Mouse (Mus musculus): ENCODE data around the gene Mr1. TPM values are rescaled to one million over a fixed set of nuclear protein-coding genes. Genes with fewer than 3 reads are reported as not detected.
A peak's percentile ranks its signal among the peaks of the same experiment; 100 is the strongest.
"Not testable (repeated sequence)": the region's sequence is repeated elsewhere in the genome, so short reads cannot be mapped to it uniquely, and the experiment has no call there.

Gene Mr1
- 1 to 10 TPM; 3.2 to 3.6 TPM for total RNA-seq (2021)
- long read RNA-seq, experiment 1, partial matches to known transcripts = 0 of 4 reads
- long read RNA-seq, experiment 1, other reads (novel, unspliced or antisense) = 0 of 4 reads
- long read RNA-seq, experiment 2, partial matches to known transcripts = 0 of 7 reads
- long read RNA-seq, experiment 2, other reads (novel, unspliced or antisense) = 1 of 7 reads

- DNase-seq (ENCODE audit: low spot score in 2 of 2) = no peak
Observed at GRCm38 (mm10) chr1:155146572-155146980, at the start of gene Mr1. Gene Mr1, minus strand, starts transcription at chr1:155146814.

- no peak for DNase-seq (ENCODE audit: low spot score in 2 of 2)
Observed at GRCm38 (mm10) chr1:155192805-155193368, 46.3 kb upstream of the Mr1 start.

GRCm38 (mm10) chr1:155191671-155192070 is 45.1 kb upstream of the Mr1 start:
- no peak for DNase-seq (ENCODE audit: low spot score in 2 of 2)

- DNase-seq (ENCODE audit: low spot score in 2 of 2) = no peak
Observed at GRCm38 (mm10) chr1:155191219-155191618, 44.6 kb upstream of the Mr1 start.

DNA sequence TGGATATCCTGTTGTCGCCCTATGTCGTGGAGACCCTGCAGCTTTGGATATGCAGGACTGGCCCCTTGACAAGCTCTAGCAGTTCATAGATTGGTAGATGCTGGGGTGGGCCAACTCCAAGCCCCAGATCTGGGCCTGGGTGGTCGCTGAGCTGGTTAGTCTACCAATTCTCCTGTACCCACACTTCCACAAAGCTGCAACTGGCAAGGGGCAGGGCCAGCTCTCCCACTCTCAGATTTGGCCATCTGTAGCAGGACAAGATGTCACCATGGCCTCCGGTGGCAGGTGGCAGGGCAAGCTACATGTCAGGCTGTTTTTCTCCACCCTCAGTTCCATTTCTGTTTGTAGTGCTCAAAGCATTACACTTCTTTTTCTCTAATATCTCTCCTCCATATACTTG is 42.0 kb upstream of the Mr1 start:
- no peak for DNase-seq (ENCODE audit: low spot score in 2 of 2)

DNA sequence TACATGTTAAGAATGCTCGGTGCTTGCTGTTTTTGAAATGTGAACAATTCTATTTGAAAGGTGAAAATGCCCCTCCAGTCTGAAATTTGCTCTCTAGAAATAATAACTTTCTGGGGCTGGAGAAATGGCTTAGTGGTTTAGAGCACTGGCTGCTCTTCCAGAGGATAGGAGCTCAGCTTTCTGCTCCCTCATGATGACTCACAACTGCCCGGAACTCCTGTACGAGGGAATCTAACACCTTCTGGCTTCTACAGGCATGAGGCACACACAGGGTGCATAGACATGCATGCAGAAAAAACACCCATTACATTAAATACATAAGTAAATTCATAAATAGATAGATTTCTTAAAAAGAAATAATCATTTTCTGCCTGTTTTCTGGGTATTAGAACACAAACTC is 37.6 kb upstream of the Mr1 start:
- no peak for DNase-seq (ENCODE audit: low spot score in 2 of 2)

DNA sequence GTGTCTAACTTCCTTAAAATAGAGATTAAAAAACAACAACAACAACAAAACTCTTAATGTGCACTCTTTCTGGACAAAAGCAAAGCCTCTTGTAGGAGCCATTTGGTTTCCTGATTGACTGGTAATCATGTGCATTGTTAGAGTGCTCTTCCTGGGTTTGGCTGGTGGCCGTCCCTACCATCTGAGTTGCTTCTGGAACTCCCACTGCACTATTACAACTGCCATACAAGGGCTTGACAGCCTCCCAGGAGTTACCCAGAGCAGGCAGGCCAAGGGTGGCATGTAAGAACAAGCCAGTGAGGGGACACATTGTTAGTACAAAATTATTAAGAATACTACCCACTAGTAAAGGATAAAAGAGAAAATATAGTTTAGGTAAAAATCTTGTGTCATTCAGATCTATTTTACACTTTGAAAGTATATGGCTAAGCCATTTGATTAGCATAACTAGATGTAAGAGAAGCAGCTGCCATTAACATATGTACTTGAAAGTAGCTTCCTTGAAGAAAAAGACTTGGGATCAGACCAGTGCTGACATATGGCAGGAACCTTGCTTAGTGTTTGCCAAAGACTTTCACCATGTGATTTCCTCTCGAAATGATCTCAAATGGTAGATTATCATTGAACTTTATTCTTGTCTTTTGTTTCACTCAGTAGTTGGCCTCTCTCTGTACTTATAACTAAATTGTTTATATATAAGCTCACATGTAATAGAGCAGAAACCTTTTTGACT is 31.7 kb upstream of the Mr1 start:
- DNase-seq (ENCODE audit: low spot score in 2 of 2) = no peak

- no peak for DNase-seq (ENCODE audit: low spot score in 2 of 2)
Observed at GRCm38 (mm10) chr1:155174424-155174823, 27.8 kb upstream of the Mr1 start.

GRCm38 (mm10) chr1:155173644-155174016 is 27.0 kb upstream of the Mr1 start:
- DNase-seq (ENCODE audit: low spot score in 2 of 2) = not testable (repeated sequence)

- no peak for DNase-seq (ENCODE audit: low spot score in 2 of 2)
Observed at GRCm38 (mm10) chr1:155172895-155173643, 26.5 kb upstream of the Mr1 start.

- no peak for DNase-seq (ENCODE audit: low spot score in 2 of 2)
Observed at GRCm38 (mm10) chr1:155169935-155170334, 23.3 kb upstream of the Mr1 start.

DNA sequence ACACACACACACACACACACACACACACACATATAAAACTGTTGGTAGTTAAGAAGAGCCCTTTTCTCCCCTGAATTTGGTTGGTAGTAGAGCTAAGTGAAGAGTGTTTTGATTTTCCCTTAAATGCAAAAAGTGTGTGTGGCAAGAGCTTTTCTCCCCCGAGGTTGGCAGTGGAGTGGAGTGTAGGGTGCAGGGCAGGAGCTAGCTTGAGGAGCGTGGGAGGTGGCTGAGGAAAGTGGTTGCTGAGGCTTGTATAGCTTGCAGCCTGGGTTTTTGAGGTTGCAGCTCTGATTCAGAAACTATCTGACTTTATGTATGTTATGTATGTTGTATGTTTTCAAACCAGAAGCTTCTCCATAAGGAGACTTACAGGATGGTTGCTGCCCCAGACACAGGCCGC is 20.8 kb upstream of the Mr1 start:
- peak in 1 of 2 experiments; percentile 61 for DNase-seq (ENCODE audit: low spot score in 2 of 2)

DNA sequence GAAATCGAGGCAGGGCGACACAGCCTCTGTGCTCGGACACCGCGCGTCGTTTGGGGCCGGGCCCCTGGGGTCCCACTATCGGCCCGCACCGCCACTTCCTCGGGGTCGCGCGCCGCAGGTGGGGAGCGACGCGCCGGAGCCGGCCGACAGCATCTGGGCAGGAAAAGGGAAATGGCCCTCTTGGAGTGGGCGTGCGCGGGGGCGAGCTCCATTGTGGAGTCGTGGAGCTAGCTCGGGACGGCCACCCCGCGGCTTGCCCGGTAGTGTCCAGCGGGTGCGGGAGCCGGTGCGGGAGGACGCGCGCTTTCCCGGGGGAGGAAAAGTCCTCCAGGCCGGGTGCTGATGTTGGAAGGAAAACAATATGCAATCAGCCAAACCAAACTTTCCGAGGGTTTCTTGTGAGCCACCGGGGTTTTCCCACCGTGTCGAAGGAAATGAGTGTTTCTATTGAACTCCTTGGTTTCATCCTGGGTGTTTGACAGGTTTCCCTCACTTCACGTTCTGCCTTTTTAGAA is 12.4 kb upstream of the Mr1 start:
- DNase-seq (ENCODE audit: low spot score in 2 of 2) = peak; percentile 53 to 65

- peak; percentile 98 to 99 for DNase-seq (ENCODE audit: low spot score in 2 of 2)
Observed at GRCm38 (mm10) chr1:155158141-155158969, 11.7 kb upstream of the Mr1 start, which contains the start of gene Stx6. Gene Stx6, plus strand, starts transcription at chr1:155158715.

DNA sequence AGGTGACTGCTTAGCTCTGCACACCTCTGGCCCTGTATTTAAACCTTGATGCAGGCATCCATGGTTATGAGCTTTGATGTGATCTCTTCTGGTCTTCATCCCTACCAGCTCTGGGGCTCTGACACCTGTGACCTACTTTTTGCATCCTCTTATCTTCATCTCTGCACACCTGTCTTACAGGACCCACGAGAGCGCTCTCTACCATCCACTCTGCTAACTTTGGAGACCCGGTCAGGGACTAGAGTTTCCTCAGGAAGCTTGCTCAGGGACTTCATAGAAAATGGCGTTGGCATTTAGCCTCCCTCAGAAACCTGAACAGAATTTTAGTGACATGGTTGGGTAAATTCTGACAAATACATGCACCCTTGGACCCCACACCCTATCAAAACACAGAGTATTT is 7.3 kb upstream of the Mr1 start:
- no peak for DNase-seq (ENCODE audit: low spot score in 2 of 2)

DNA sequence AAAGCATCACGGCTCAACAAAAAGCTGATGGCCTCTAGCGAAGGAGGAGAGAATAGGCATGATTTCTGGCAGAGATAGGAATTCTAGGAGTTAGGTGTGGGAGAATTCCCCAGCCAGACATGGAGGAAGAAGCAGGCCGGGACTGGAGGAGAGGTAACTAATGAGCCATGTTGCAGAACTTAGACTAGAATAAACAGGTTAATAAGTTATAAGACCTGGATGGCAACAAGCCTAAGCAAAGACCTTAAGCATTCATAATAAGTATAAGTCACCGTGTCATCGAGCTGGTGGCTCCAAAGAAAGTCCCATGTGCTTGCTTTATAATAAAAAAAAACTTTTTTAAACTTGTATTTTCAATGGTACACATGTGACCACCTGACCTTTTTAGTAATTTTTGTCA is 4.2 kb upstream of the Mr1 start:
- DNase-seq (ENCODE audit: low spot score in 2 of 2) = no peak

DNA sequence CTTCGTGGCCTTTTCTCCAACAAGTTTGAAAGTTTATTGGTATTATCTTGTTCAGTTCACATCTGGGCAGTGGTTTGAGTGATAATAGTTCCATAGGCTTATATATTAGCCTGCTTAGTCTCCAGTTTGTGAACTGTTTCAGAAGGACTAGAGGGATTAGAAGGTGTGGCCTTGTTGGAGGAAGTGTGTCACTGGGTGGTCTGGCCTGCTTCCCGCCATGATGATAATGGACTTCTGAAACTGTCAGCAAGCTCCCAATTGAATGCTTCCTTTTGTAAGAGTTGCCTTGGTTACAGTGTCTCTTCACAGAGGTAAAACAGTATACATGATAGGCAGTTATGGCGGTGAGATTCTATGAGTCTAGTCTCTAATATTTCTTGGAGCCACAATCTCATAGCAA is 2.8 kb upstream of the Mr1 start:
- no peak for DNase-seq (ENCODE audit: low spot score in 2 of 2)

DNA sequence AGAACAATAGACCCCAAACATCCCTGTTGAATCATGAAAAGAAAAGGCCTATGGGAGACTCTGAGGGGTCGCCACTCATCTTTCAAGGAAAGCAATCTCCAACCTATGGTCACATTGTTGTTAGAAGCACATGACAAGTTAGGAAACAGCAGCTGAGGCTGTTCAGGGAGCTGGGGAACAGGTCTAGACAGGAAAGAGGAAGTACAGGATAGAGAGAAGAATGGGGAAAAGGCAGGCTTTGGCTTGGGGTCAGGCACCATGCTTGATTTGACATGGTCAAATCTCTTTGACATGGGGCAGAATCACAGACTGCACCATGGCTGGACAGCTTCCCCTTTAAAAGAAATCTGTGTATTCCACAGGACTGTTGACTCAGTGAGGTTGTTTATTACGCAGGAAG is 614 bp upstream of the Mr1 start:
- DNase-seq (ENCODE audit: low spot score in 2 of 2) = no peak

GRCm38 (mm10) chr1:155145620-155146019 is 994 bp downstream of the Mr1 start:
- DNase-seq (ENCODE audit: low spot score in 2 of 2) = no peak

DNA sequence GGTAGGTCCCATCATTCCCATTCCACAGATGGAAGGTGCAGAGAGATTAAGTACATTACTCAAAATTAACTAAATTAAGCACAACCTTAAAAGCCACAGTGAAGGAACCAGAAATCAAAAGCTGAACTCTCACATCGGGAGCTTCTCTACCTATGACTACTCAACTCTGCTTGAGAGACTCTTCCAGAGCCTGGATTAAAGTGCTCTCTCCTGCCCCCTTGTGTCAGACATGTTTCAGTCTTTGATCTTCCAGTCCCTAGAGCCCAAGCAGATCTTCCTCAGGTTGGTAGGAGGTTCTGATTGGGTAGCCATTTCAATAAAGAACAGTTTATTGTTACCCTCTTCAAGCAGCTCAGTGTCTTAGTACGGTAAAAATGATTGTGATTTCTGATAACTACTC is 6.5 kb downstream of the Mr1 start:
- peak; percentile 72 to 83 for DNase-seq (ENCODE audit: low spot score in 2 of 2)

DNA sequence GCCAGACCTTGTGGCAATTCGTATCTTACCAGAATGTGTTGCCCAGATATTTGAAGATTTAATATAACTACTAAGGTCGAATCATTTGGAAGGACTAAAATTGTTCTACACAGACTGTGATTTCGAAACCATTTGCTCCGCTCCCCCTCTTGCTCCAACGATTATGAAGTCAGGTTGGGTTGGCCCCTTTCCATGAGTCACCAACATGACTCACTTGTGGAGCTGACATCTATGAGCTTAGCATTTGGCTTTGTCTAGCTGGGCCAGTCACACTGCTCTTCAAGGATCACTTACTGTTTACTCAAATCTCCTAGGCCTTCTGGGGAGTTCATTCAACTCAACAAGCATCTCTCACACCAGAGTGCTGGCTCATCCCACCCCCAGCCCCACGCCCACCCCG is 7.8 kb downstream of the Mr1 start:
- no peak for DNase-seq (ENCODE audit: low spot score in 2 of 2)

All from left cerebral cortex, adult 18-20 months (tissue).